Mouse (Mus musculus) neural tube, embryonic 15.5 days (tissue): Measurements from ENCODE around the gene Dok7. TPM values are rescaled to one million over a fixed set of nuclear protein-coding genes. Genes with fewer than 3 reads are reported as not detected.

ENCODE experiments used
- ATAC-seq: fragments of 200-750 bp; cut with Nextera tagmentation; 2 replicates; pipeline ENCODE4 v1.8.0; 2017; ENCODE audit warnings: mild to moderate bottlenecking, moderate TSS enrichment, moderate library complexity; ENCODE audit not compliant: low FRiP score
- H3K27ac ChIP-seq: fragments of 300-500 bp; sonication (generic); replicated peaks from 2 replicates; pipeline ENCODE4 v1.5.1; 2015; ENCODE audit warnings: mild to moderate bottlenecking, inconsistent platforms
- H3K27me3 ChIP-seq: fragments of 300-500 bp; sonication (generic); replicated peaks from 2 replicates; pipeline ENCODE4 v1.6.1; 2015; ENCODE audit warnings: inconsistent platforms
- H3K36me3 ChIP-seq: fragments of 300-500 bp; sonication (generic); 2 replicates; pipeline ENCODE4 v1.6.1; 2015; ENCODE audit warnings: inconsistent platforms
- H3K4me1 ChIP-seq: fragments of 300-500 bp; sonication (generic); 2 replicates; pipeline ENCODE4 v1.6.1; 2015; ENCODE audit warnings: inconsistent platforms
- H3K4me2 ChIP-seq: fragments of 300-500 bp; sonication (generic); 2 replicates; pipeline ENCODE4 v1.6.1; 2015; ENCODE audit warnings: inconsistent platforms, mild to moderate bottlenecking, moderate library complexity
- H3K4me3 ChIP-seq: fragments of 300-500 bp; sonication (generic); replicated peaks from 2 replicates; pipeline ENCODE4 v1.5.1; 2015; ENCODE audit warnings: mild to moderate bottlenecking, inconsistent platforms
- H3K9ac ChIP-seq: fragments of 300-500 bp; sonication (generic); replicated peaks from 2 replicates; pipeline ENCODE4 v1.6.1; 2015; ENCODE audit warnings: mild to moderate bottlenecking, inconsistent platforms
- H3K9me3 ChIP-seq: fragments of 300-500 bp; sonication (generic); replicated peaks from 2 replicates; pipeline ENCODE4 v1.6.1; 2016; ENCODE audit warnings: inconsistent platforms
- WGBS: fragments of 180-500 bp; shearing (Covaris S2); methylation state at CpG from one replicate; pipeline ENCODE4 v1.1.7; 2015; ENCODE audit warnings: mixed read lengths; 5-methylcytosine and 5-hydroxymethylcytosine counted together
- polyA plus RNA-seq: library from polyadenylated mRNA; unstranded; fragments of >200 nt; fragmentation: Nextera tagmentation; extraction: Ambion mirVana; gene quantifications from 2 replicates; pipeline ENCODE4 v1.2.1, GENCODE M21; 2015

Dok7 gene
- polyA plus RNA-seq, 1 experiment from 2014 or later = 10.5 TPM

- ATAC-seq = no peak
- H3K27ac ChIP-seq = no peak overlapping the region
- H3K9me3 ChIP-seq = no peaks in the 10 kb centered on the region
- H3K4me3 ChIP-seq = no peak overlapping the region
- 77% methylated on average over 3 of the region's 3 CpGs for WGBS
- no peak overlapping the region for H3K4me2 ChIP-seq
- no peaks in the 10 kb centered on the region for H3K36me3 ChIP-seq
- H3K9ac ChIP-seq = no peak overlapping the region
- peaks cover 27% of the 10 kb centered on the region for H3K4me1 ChIP-seq
- H3K27me3 ChIP-seq = peaks cover 5% of the 10 kb centered on the region; the same call in 1 of the 2 replicates
These were observed 3.5 kb downstream of the Dok7 start for GRCm38 (mm10) chr5:35060098-35060497.

GRCm38 (mm10) chr5:35069841-35070240, 13.3 kb downstream of the Dok7 start:
- ATAC-seq = no peak
- H3K36me3 ChIP-seq = no peaks in the 10 kb centered on the region
- peaks cover 6% of the 10 kb centered on the region; the same call in 1 of the 2 replicates for H3K4me1 ChIP-seq
- no peak overlapping the region for H3K4me2 ChIP-seq
- no peak overlapping the region for H3K27ac ChIP-seq
- H3K9ac ChIP-seq = no peak overlapping the region
- H3K4me3 ChIP-seq = no peak overlapping the region
- H3K27me3 ChIP-seq = no peaks in the 10 kb centered on the region
- WGBS = 90% methylated on average over 2 of the region's 2 CpGs
- H3K9me3 ChIP-seq = no peaks in the 10 kb centered on the region

- Histone ChIP-seq H3K4me3 (no peak overlapping the region), H3K36me3 (no peaks in the 10 kb centered on the region), H3K27ac (no peak overlapping the region), H3K4me2 (no peak overlapping the region), H3K9me3 (no peaks in the 10 kb centered on the region), H3K27me3 (no peaks in the 10 kb centered on the region), H3K4me1 (peaks cover 6% of the 10 kb centered on the region; the same call in 1 of the 2 replicates), H3K9ac (no peak overlapping the region)
- WGBS = 89% methylated on average over 8 of the region's 8 CpGs
- ATAC-seq = no peak
These were observed 13.7 kb downstream of the Dok7 start for GRCm38 (mm10) chr5:35070314-35070713.

GRCm38 (mm10) chr5:35070953-35071352, 14.4 kb downstream of the Dok7 start:
- no peak overlapping the region for H3K9ac ChIP-seq
- H3K27me3 ChIP-seq = no peaks in the 10 kb centered on the region
- WGBS = 23% methylated on average over 7 of the region's 7 CpGs
- no peaks in the 10 kb centered on the region for H3K9me3 ChIP-seq
- H3K4me1 ChIP-seq = peaks cover 6% of the 10 kb centered on the region; the same call in 1 of the 2 replicates
- H3K4me3 ChIP-seq = no peak overlapping the region
- no peaks in the 10 kb centered on the region for H3K36me3 ChIP-seq
- H3K4me2 ChIP-seq = no peak overlapping the region
- H3K27ac ChIP-seq = no peak overlapping the region
- ATAC-seq = peak; percentile 45

GRCm38 (mm10) chr5:35071855-35072254, 15.3 kb downstream of the Dok7 start:
- 95% methylated on average over 6 of the region's 6 CpGs for WGBS
- peaks cover 6% of the 10 kb centered on the region; the same call in 1 of the 2 replicates for H3K4me1 ChIP-seq
- no peak for ATAC-seq
- H3K36me3 ChIP-seq = 0 out of 2 replicates have a peak, but pooled peaks cover 6% of the 10 kb centered on the region
- no peaks in the 10 kb centered on the region for H3K27me3 ChIP-seq
- no peak overlapping the region for H3K27ac ChIP-seq
- no peak overlapping the region for H3K4me2 ChIP-seq
- no peak overlapping the region for H3K4me3 ChIP-seq
- H3K9ac ChIP-seq = no peak overlapping the region
- H3K9me3 ChIP-seq = no peaks in the 10 kb centered on the region

- Histone ChIP-seq H3K27ac (no peak overlapping the region), H3K4me3 (no peak overlapping the region), H3K4me1 (peaks cover 6% of the 10 kb centered on the region; the same call in 1 of the 2 replicates), H3K9ac (no peak overlapping the region), H3K36me3 (peaks cover 13% of the 10 kb centered on the region; the same call in 1 of the 2 replicates), H3K27me3 (peaks cover 4% of the 10 kb centered on the region; the same call in 1 of the 2 replicates), H3K9me3 (no peaks in the 10 kb centered on the region), H3K4me2 (no peak overlapping the region)
- WGBS = 73% methylated on average over 11 of the region's 11 CpGs
- no peak for ATAC-seq
These were observed 16.7 kb downstream of the Dok7 start for GRCm38 (mm10) chr5:35073235-35073634.

- H3K36me3 ChIP-seq = peaks cover 13% of the 10 kb centered on the region; the same call in 1 of the 2 replicates
- WGBS = 74% methylated on average over 9 of the region's 9 CpGs
- H3K27ac ChIP-seq = no peak overlapping the region
- no peak overlapping the region for H3K4me3 ChIP-seq
- no peak overlapping the region for H3K9ac ChIP-seq
- no peaks in the 10 kb centered on the region for H3K9me3 ChIP-seq
- H3K27me3 ChIP-seq = peaks cover 11% of the 10 kb centered on the region
- H3K4me1 ChIP-seq = peaks cover 6% of the 10 kb centered on the region; the same call in 1 of the 2 replicates
- H3K4me2 ChIP-seq = no peak overlapping the region
- ATAC-seq = no peak
These were observed 17.4 kb downstream of the Dok7 start for GRCm38 (mm10) chr5:35073992-35074391.

- H3K9ac ChIP-seq = no peak overlapping the region
- H3K4me2 ChIP-seq = no peak overlapping the region
- peaks cover 21% of the 10 kb centered on the region for H3K27me3 ChIP-seq
- 0 out of 2 replicates have a peak, but pooled peaks cover under 1% of the 10 kb centered on the region for H3K4me1 ChIP-seq
- H3K36me3 ChIP-seq = peaks cover 17% of the 10 kb centered on the region; the same call in 1 of the 2 replicates
- ATAC-seq = no peak
- 100% methylated on average over 1 of the region's 1 CpGs for WGBS
- H3K27ac ChIP-seq = no peak overlapping the region
- no peak overlapping the region for H3K4me3 ChIP-seq
- no peaks in the 10 kb centered on the region for H3K9me3 ChIP-seq
These were observed 19.8 kb downstream of the Dok7 start for GRCm38 (mm10) chr5:35076369-35076768.

- 0 out of 2 replicates have a peak, but pooled peaks cover 3% of the 10 kb centered on the region for H3K4me1 ChIP-seq
- H3K27ac ChIP-seq = no peak overlapping the region
- no peak overlapping the region for H3K4me2 ChIP-seq
- no peak overlapping the region for H3K4me3 ChIP-seq
- peaks cover 17% of the 10 kb centered on the region; the same call in 1 of the 2 replicates for H3K36me3 ChIP-seq
- no peak overlapping the region for H3K9ac ChIP-seq
- ATAC-seq = no peak
- peaks cover 21% of the 10 kb centered on the region for H3K27me3 ChIP-seq
- WGBS = 38% methylated on average over 18 of the region's 18 CpGs
- no peaks in the 10 kb centered on the region for H3K9me3 ChIP-seq
These were observed 22.5 kb downstream of the Dok7 start for GRCm38 (mm10) chr5:35079101-35079500.

- no peak overlapping the region for H3K4me3 ChIP-seq
- no peak overlapping the region for H3K27ac ChIP-seq
- peaks cover under 1% of the 10 kb centered on the region for H3K27me3 ChIP-seq
- 74% methylated on average over 3 of the region's 3 CpGs for WGBS
- H3K36me3 ChIP-seq = 0 out of 2 replicates have a peak, but pooled peaks cover 2% of the 10 kb centered on the region
- no peaks in the 10 kb centered on the region for H3K9me3 ChIP-seq
- H3K4me2 ChIP-seq = no peak overlapping the region
- H3K9ac ChIP-seq = no peak overlapping the region
- no peak for ATAC-seq
- H3K4me1 ChIP-seq = 0 out of 2 replicates have a peak, but pooled peaks cover 3% of the 10 kb centered on the region
These were observed 28.3 kb downstream of the Dok7 start for GRCm38 (mm10) chr5:35084913-35085312.

GRCm38 (mm10) chr5:35088785-35089613, 32.4 kb downstream of the Dok7 start:
- Histone ChIP-seq H3K4me2 (no peak overlapping the region), H3K27me3 (no peaks in the 10 kb centered on the region), H3K27ac (no peak overlapping the region), H3K4me3 (no peak overlapping the region), H3K36me3 (peaks cover 33% of the 10 kb centered on the region), H3K9ac (no peak overlapping the region), H3K4me1 (no peaks in the 10 kb centered on the region), H3K9me3 (no peaks in the 10 kb centered on the region)
- 69% methylated on average over 9 of the region's 9 CpGs for WGBS
- no peak for ATAC-seq

- Histone ChIP-seq H3K27me3 (no peaks in the 10 kb centered on the region), H3K9ac (no peak overlapping the region), H3K27ac (no peak overlapping the region), H3K4me2 (no peak overlapping the region), H3K4me1 (no peaks in the 10 kb centered on the region), H3K4me3 (no peak overlapping the region), H3K9me3 (no peaks in the 10 kb centered on the region), H3K36me3 (peaks cover 37% of the 10 kb centered on the region)
- WGBS = 87% methylated on average over 5 of the region's 5 CpGs
- ATAC-seq = no peak
These were observed 33.0 kb downstream of the Dok7 start for GRCm38 (mm10) chr5:35089614-35089963.
